17 mouse cellular contexts compared by ENCODE assay signal in the genomic region with DNA sequence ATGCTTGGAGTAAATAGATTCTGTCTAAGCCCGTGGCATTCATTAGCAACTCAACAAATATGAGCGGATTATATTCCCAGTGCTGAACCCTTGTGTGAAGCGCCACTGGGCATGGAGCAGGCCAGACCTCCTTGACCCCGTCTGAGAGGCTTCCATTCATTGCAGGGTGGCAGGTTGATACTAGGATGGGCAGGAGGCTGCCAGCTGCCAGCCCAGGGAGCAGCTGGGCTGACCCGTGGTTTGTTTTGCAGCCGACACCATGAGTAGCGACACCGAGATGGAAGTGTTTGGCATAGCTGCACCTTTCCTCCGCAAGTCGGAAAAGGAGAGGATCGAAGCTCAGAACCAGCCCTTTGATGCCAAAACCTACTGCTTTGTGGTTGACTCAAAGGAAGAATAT. TPM values are rescaled to one million over a fixed set of nuclear protein-coding genes. Genes with fewer than 3 reads are reported as not detected.
A peak's percentile ranks its signal among the peaks of the same experiment; 100 is the strongest.
DNase-seq lines count a peak whose midpoint lies in the region; ATAC-seq lines count a peak whose summit lies in the region.
"Had no signal": no experiment of that assay in that cellular context is flagged by ENCODE, and none has a peak within 500 bp of the region (broad histone marks: within the 10 kb centered on the region; RNA-seq: fewer than 3 reads in every experiment).

No protein-coding gene starts in this region.

- H3K4me1 ChIP-seq in forebrain, embryonic 10.5 days: peaks cover 34% of the 10 kb centered on the region
- 0 out of 2 replicates have a peak, but pooled peaks cover 3% of the 10 kb centered on the region for H3K4me1 ChIP-seq in forebrain, embryonic 15.5 days
- H3K4me1 ChIP-seq in midbrain, embryonic 11.5 days (ENCODE audit: control insufficient read depth, insufficient read depth, low read length): peaks cover 11% of the 10 kb centered on the region
- H3K4me1 ChIP-seq in midbrain, embryonic 16.5 days (ENCODE audit: control insufficient read depth, insufficient read depth, low read length): peaks cover 2% of the 10 kb centered on the region; the same call in 1 of the 2 replicates
- H3K4me1 ChIP-seq in hindbrain, embryonic 16.5 days (ENCODE audit: control insufficient read depth, insufficient read depth, low read depth, low read length): no peaks in the 10 kb centered on the region
- peaks cover 8% of the 10 kb centered on the region for H3K4me1 ChIP-seq in kidney, embryonic 15.5 days
- H3K4me1 ChIP-seq: limb, embryonic 12.5 days; lung, embryonic 15.5 days had no signal

- H3K36me3 ChIP-seq in forebrain, embryonic 10.5 days (replicated peaks): no peaks in the 10 kb centered on the region
- no peaks in the 10 kb centered on the region for H3K36me3 ChIP-seq in forebrain, embryonic 15.5 days
- H3K36me3 ChIP-seq in midbrain, embryonic 11.5 days (ENCODE audit: control insufficient read depth, insufficient read depth, low read length): no peaks in the 10 kb centered on the region
- H3K36me3 ChIP-seq in midbrain, embryonic 16.5 days (ENCODE audit: control insufficient read depth, insufficient read depth, low read length): no peaks in the 10 kb centered on the region
- no peaks in the 10 kb centered on the region for H3K36me3 ChIP-seq in hindbrain, embryonic 16.5 days (ENCODE audit: control insufficient read depth, insufficient read depth, low read length)
- no peaks in the 10 kb centered on the region for H3K36me3 ChIP-seq in kidney, embryonic 15.5 days
- H3K36me3 ChIP-seq: embryonic facial prominence, embryonic 12.5 days; G1E; intestine, embryonic 15.5 days; limb, embryonic 12.5 days; lung, embryonic 15.5 days had no signal

- no peak overlapping the region for H3K4me2 ChIP-seq in forebrain, embryonic 15.5 days (replicated peaks)
- H3K4me2 ChIP-seq in midbrain, embryonic 11.5 days: no peak overlapping the region
- H3K4me2 ChIP-seq in midbrain, embryonic 16.5 days (ENCODE audit: low read length): no peak overlapping the region
- H3K4me2 ChIP-seq in hindbrain, embryonic 16.5 days (ENCODE audit: low read length): peak overlapping the region; percentile 12; the same call in 1 of the 2 replicates
- H3K4me2 ChIP-seq in kidney, embryonic 15.5 days: no peak overlapping the region
- H3K4me2 ChIP-seq: embryonic facial prominence, embryonic 12.5 days; intestine, embryonic 15.5 days; limb, embryonic 12.5 days; lung, embryonic 15.5 days had no signal

- WGBS in forebrain, embryonic 10.5 days: 67% methylated on average over 11 of the region's 11 CpGs
- 53% methylated on average over 11 of the region's 11 CpGs for WGBS in forebrain, embryonic 15.5 days
- WGBS in midbrain, embryonic 11.5 days: 55% methylated on average over 11 of the region's 11 CpGs
- WGBS in midbrain, embryonic 16.5 days: 44% methylated on average over 11 of the region's 11 CpGs
- 50% methylated on average over 11 of the region's 11 CpGs for WGBS in hindbrain, embryonic 16.5 days
- 74% methylated on average over 11 of the region's 11 CpGs for WGBS in kidney, embryonic 15.5 days

- no peak for DNase-seq in forebrain, embryonic 10.5 days (ENCODE audit: extremely low spot score, low spot score)
- no peak for DNase-seq in midbrain, embryonic 11.5 days (ENCODE audit: low spot score, missing footprints)
- peak; percentile 67 for DNase-seq in retina, postnatal 1 day

- ATAC-seq in forebrain, embryonic 15.5 days (replicated peaks): no peak
- peak; percentile 40; the same call in 1 of the 2 replicates for ATAC-seq in midbrain, embryonic 11.5 days (ENCODE audit: low FRiP score)
- ATAC-seq in midbrain, embryonic 16.5 days: no peak
- ATAC-seq in hindbrain, embryonic 16.5 days: 0 out of 2 replicates have a peak, but pooled peaks have one; percentile 45
- ATAC-seq in kidney, embryonic 15.5 days (replicated peaks; ENCODE audit: low FRiP score): no peak
- no peak for ATAC-seq in megakaryocyte, adult 5-6 weeks (ENCODE audit: poor library complexity, severe bottlenecking)

- H3K27me3 ChIP-seq in forebrain, embryonic 10.5 days (ENCODE audit: poor library complexity, severe bottlenecking): peaks cover 35% of the 10 kb centered on the region
- H3K27me3 ChIP-seq in forebrain, embryonic 15.5 days: peaks cover 13% of the 10 kb centered on the region; the same call in 1 of the 2 replicates
- H3K27me3 ChIP-seq in midbrain, embryonic 11.5 days (ENCODE audit: control insufficient read depth, insufficient read depth, low read length): peaks cover 9% of the 10 kb centered on the region
- H3K27me3 ChIP-seq in midbrain, embryonic 16.5 days (ENCODE audit: control insufficient read depth, insufficient read depth, low read depth, low read length): peaks cover 6% of the 10 kb centered on the region
- H3K27me3 ChIP-seq in hindbrain, embryonic 16.5 days (replicated peaks; ENCODE audit: control insufficient read depth, insufficient read depth, low read length): peaks cover 2% of the 10 kb centered on the region; the same call in 1 of the 2 replicates
- peaks cover 21% of the 10 kb centered on the region for H3K27me3 ChIP-seq in kidney, embryonic 15.5 days

- H3K4me3 ChIP-seq in forebrain, embryonic 10.5 days: no peak overlapping the region
- H3K4me3 ChIP-seq in forebrain, embryonic 15.5 days: no peak overlapping the region
- H3K4me3 ChIP-seq in midbrain, embryonic 11.5 days (ENCODE audit: low read depth, low read length): no peak overlapping the region
- no peak overlapping the region for H3K4me3 ChIP-seq in midbrain, embryonic 16.5 days (ENCODE audit: low read depth, low read length)
- H3K4me3 ChIP-seq in hindbrain, embryonic 16.5 days (ENCODE audit: low read length): no peak overlapping the region
- H3K4me3 ChIP-seq in kidney, embryonic 15.5 days (replicated peaks): no peak overlapping the region
- H3K4me3 ChIP-seq: embryonic facial prominence, embryonic 12.5 days; intestine, embryonic 15.5 days; limb, embryonic 12.5 days; lung, embryonic 15.5 days had no signal

- no peak overlapping the region for H3K9ac ChIP-seq in forebrain, embryonic 15.5 days (replicated peaks)
- no peak overlapping the region for H3K9ac ChIP-seq in midbrain, embryonic 11.5 days (ENCODE audit: low read length)
- H3K9ac ChIP-seq in midbrain, embryonic 16.5 days (ENCODE audit: low read depth, low read length): no peak overlapping the region
- H3K9ac ChIP-seq in hindbrain, embryonic 16.5 days (ENCODE audit: low read depth, low read length): no peak overlapping the region
- no peak overlapping the region for H3K9ac ChIP-seq in kidney, embryonic 15.5 days
- H3K9ac ChIP-seq: embryonic facial prominence, embryonic 12.5 days; intestine, embryonic 15.5 days; limb, embryonic 12.5 days; liver, embryonic 14.5 days; lung, embryonic 15.5 days had no signal

- peaks cover 5% of the 10 kb centered on the region; the same call in 1 of the 2 replicates for H3K9me3 ChIP-seq in forebrain, embryonic 10.5 days
- no peaks in the 10 kb centered on the region for H3K9me3 ChIP-seq in forebrain, embryonic 15.5 days
- H3K9me3 ChIP-seq in midbrain, embryonic 11.5 days (ENCODE audit: control insufficient read depth, low read length): no peaks in the 10 kb centered on the region
- no peaks in the 10 kb centered on the region for H3K9me3 ChIP-seq in midbrain, embryonic 16.5 days (replicated peaks; ENCODE audit: control insufficient read depth, low read length, poor library complexity, severe bottlenecking)
- H3K9me3 ChIP-seq in hindbrain, embryonic 16.5 days (ENCODE audit: control insufficient read depth, low read length): no peaks in the 10 kb centered on the region
- no peaks in the 10 kb centered on the region for H3K9me3 ChIP-seq in kidney, embryonic 15.5 days (replicated peaks)
- H3K9me3 ChIP-seq: embryonic facial prominence, embryonic 12.5 days; G1E; intestine, embryonic 15.5 days; limb, embryonic 12.5 days; lung, embryonic 15.5 days had no signal

- H3K27ac ChIP-seq in forebrain, embryonic 10.5 days: peak overlapping the region; percentile 66; the same call in 1 of the 2 replicates
- no peak overlapping the region for H3K27ac ChIP-seq in forebrain, embryonic 15.5 days (replicated peaks)
- peak overlapping the region; percentile 55 for H3K27ac ChIP-seq in midbrain, embryonic 11.5 days (ENCODE audit: low read depth, low read length)
- no peak overlapping the region for H3K27ac ChIP-seq in midbrain, embryonic 16.5 days (ENCODE audit: low read length)
- H3K27ac ChIP-seq in hindbrain, embryonic 16.5 days (ENCODE audit: low read depth, low read length): no peak overlapping the region
- no peak overlapping the region for H3K27ac ChIP-seq in kidney, embryonic 15.5 days
- H3K27ac ChIP-seq: embryonic facial prominence, embryonic 12.5 days; intestine, embryonic 15.5 days; limb, embryonic 12.5 days; liver, embryonic 14.5 days; lung, embryonic 15.5 days had no signal

RNA-seq across cellular contexts. Expression of a gene that starts 1.6 kb away (rescaled TPM):
- polyA plus RNA-seq in forebrain, embryonic 10.5 days (2016; fragmentation: Nextera tagmentation; extraction: Ambion mirVana): 0.28 and 0.37 TPM in 2 replicates
- polyA plus RNA-seq in forebrain, embryonic 15.5 days (2015; fragmentation: Nextera tagmentation; extraction: Ambion mirVana): 0.08 and 0.48 TPM in 2 replicates
- polyA plus RNA-seq in midbrain, embryonic 11.5 days (2014; fragmentation: Nextera tagmentation; extraction: Ambion mirVana): 0.51 and 0.54 TPM in 2 replicates
- polyA plus RNA-seq in midbrain, embryonic 16.5 days (2015; fragmentation: Nextera tagmentation; extraction: Ambion mirVana): 0.14 and 0.22 TPM in 2 replicates
- 0.29 and 11.0 TPM in 2 replicates for polyA plus RNA-seq in hindbrain, embryonic 16.5 days (2015; fragmentation: Nextera tagmentation; extraction: Ambion mirVana)
- polyA plus RNA-seq in kidney, embryonic 15.5 days (2015; fragmentation: Nextera tagmentation; extraction: Ambion mirVana): 11.4 and 16.9 TPM in 2 replicates
- total RNA-seq in megakaryocyte, adult 5-6 weeks (2015): 0.07 TPM in 1 of 2 replicates, not detected in the other
- total RNA-seq in megakaryocyte, adult 5-6 weeks (2017): not detected in 2 replicates
- total RNA-seq: adrenal gland, postnatal 25 days; G1E; heart, postnatal 36 days had no signal
- polyA plus RNA-seq: G1E; spleen, adult 2 months had no signal

RNA-seq across cellular contexts. Expression of a gene that starts 27.3 kb away (rescaled TPM):
- 21.1 and 22.9 TPM in 2 replicates for polyA plus RNA-seq in forebrain, embryonic 10.5 days (2016; fragmentation: Nextera tagmentation; extraction: Ambion mirVana)
- 14.7 and 15.5 TPM in 2 replicates for polyA plus RNA-seq in forebrain, embryonic 15.5 days (2015; fragmentation: Nextera tagmentation; extraction: Ambion mirVana)
- 18.7 and 19.0 TPM in 2 replicates for polyA plus RNA-seq in midbrain, embryonic 11.5 days (2014; fragmentation: Nextera tagmentation; extraction: Ambion mirVana)
- polyA plus RNA-seq in midbrain, embryonic 16.5 days (2015; fragmentation: Nextera tagmentation; extraction: Ambion mirVana): 10.9 and 12.5 TPM in 2 replicates
- polyA plus RNA-seq in hindbrain, embryonic 16.5 days (2015; fragmentation: Nextera tagmentation; extraction: Ambion mirVana): 9.6 and 12.0 TPM in 2 replicates
- 17.8 and 19.2 TPM in 2 replicates for polyA plus RNA-seq in kidney, embryonic 15.5 days (2015; fragmentation: Nextera tagmentation; extraction: Ambion mirVana)
- total RNA-seq in megakaryocyte, adult 5-6 weeks (2015): 5.5 and 6.7 TPM in 2 replicates
- total RNA-seq in megakaryocyte, adult 5-6 weeks (2017): 19.1 and 20.6 TPM in 2 replicates

RNA-seq across cellular contexts. Expression of a gene that starts 27.3 kb away (rescaled TPM):
- polyA plus RNA-seq in forebrain, embryonic 10.5 days (2016; fragmentation: Nextera tagmentation; extraction: Ambion mirVana): 28.5 TPM in 2 replicates
- 34.2 and 34.9 TPM in 2 replicates for polyA plus RNA-seq in forebrain, embryonic 15.5 days (2015; fragmentation: Nextera tagmentation; extraction: Ambion mirVana)
- polyA plus RNA-seq in midbrain, embryonic 11.5 days (2014; fragmentation: Nextera tagmentation; extraction: Ambion mirVana): 34.8 and 40.5 TPM in 2 replicates
- polyA plus RNA-seq in midbrain, embryonic 16.5 days (2015; fragmentation: Nextera tagmentation; extraction: Ambion mirVana): 28.2 and 32.7 TPM in 2 replicates
- polyA plus RNA-seq in hindbrain, embryonic 16.5 days (2015; fragmentation: Nextera tagmentation; extraction: Ambion mirVana): 30.3 and 30.8 TPM in 2 replicates
- 21.1 and 24.6 TPM in 2 replicates for polyA plus RNA-seq in kidney, embryonic 15.5 days (2015; fragmentation: Nextera tagmentation; extraction: Ambion mirVana)
- 37.3 and 38.8 TPM in 2 replicates for total RNA-seq in megakaryocyte, adult 5-6 weeks (2015)
- total RNA-seq in megakaryocyte, adult 5-6 weeks (2017): 28.5 and 37.2 TPM in 2 replicates

RNA-seq across cellular contexts. Expression of a gene that starts 54.8 kb away (rescaled TPM):
- 0.63 and 0.86 TPM in 2 replicates for polyA plus RNA-seq in forebrain, embryonic 10.5 days (2016; fragmentation: Nextera tagmentation; extraction: Ambion mirVana)
- 0.31 and 0.55 TPM in 2 replicates for polyA plus RNA-seq in forebrain, embryonic 15.5 days (2015; fragmentation: Nextera tagmentation; extraction: Ambion mirVana)
- 0.92 and 1.4 TPM in 2 replicates for polyA plus RNA-seq in midbrain, embryonic 11.5 days (2014; fragmentation: Nextera tagmentation; extraction: Ambion mirVana)
- polyA plus RNA-seq in midbrain, embryonic 16.5 days (2015; fragmentation: Nextera tagmentation; extraction: Ambion mirVana): 0.47 and 0.89 TPM in 2 replicates
- polyA plus RNA-seq in hindbrain, embryonic 16.5 days (2015; fragmentation: Nextera tagmentation; extraction: Ambion mirVana): 0.50 and 0.57 TPM in 2 replicates
- 1.4 and 1.6 TPM in 2 replicates for polyA plus RNA-seq in kidney, embryonic 15.5 days (2015; fragmentation: Nextera tagmentation; extraction: Ambion mirVana)
- 2.3 and 2.5 TPM in 2 replicates for total RNA-seq in megakaryocyte, adult 5-6 weeks (2015)
- total RNA-seq in megakaryocyte, adult 5-6 weeks (2017): 1.7 and 3.2 TPM in 2 replicates

Comparison
In these comparisons a context has a peak if more than half of its experiments do, and no peak if none do; other contexts are left out.
1. H3K27ac ChIP-seq: peak in forebrain, embryonic 10.5 days (single experiment) and midbrain, embryonic 11.5 days (single experiment); none in forebrain, embryonic 15.5 days (single experiment), midbrain, embryonic 16.5 days (single experiment), hindbrain, embryonic 16.5 days (single experiment) and kidney, embryonic 15.5 days (single experiment).
2. ATAC-seq: peak in midbrain, embryonic 11.5 days (single experiment) and hindbrain, embryonic 16.5 days (single experiment); none in forebrain, embryonic 15.5 days (single experiment), midbrain, embryonic 16.5 days (single experiment), kidney, embryonic 15.5 days (single experiment) and megakaryocyte, adult 5-6 weeks (single experiment).